Mouse (Mus musculus) forebrain, postnatal 0 days (tissue): ENCODE results near the gene Mtg1. TPM values are rescaled to one million over a fixed set of nuclear protein-coding genes. Genes with fewer than 3 reads are reported as not detected.

Experiments used
- ATAC-seq: fragments of 200-750 bp; cut with Nextera tagmentation; 2 replicates; pipeline ENCODE4 v1.8.0; 2017; ENCODE audit warnings: mild to moderate bottlenecking, moderate library complexity
- DNase-seq: peaks from one replicate; pipeline ENCODE4 v3.0.0-alpha.2; 2015
- H3K27ac ChIP-seq: fragments of 300-500 bp; sonication (generic); 2 replicates; pipeline ENCODE4 v1.5.1; 2014; ENCODE audit warnings: low read depth, mild to moderate bottlenecking, antibody characterized with exemption, low read length, moderate library complexity, mixed read lengths
- H3K27me3 ChIP-seq: fragments of 300-500 bp; sonication (generic); 2 replicates; pipeline ENCODE4 v1.6.1; 2014; ENCODE audit warnings: mild to moderate bottlenecking, low read length, mixed read lengths; ENCODE audit not compliant: insufficient read depth
- H3K36me3 ChIP-seq: fragments of 300-500 bp; sonication (generic); 2 replicates; pipeline ENCODE4 v1.6.1; 2014; ENCODE audit warnings: mild to moderate bottlenecking, moderate library complexity; ENCODE audit not compliant: insufficient read depth
- H3K4me1 ChIP-seq: fragments of 300-500 bp; sonication (generic); 2 replicates; pipeline ENCODE4 v1.6.1; 2014; ENCODE audit warnings: antibody characterized with exemption; ENCODE audit not compliant: insufficient read depth
- H3K4me2 ChIP-seq: fragments of 300-500 bp; sonication (generic); 2 replicates; pipeline ENCODE4 v1.6.1; 2014; ENCODE audit warnings: low read depth, mild to moderate bottlenecking, moderate library complexity
- H3K4me3 ChIP-seq: fragments of 300-500 bp; sonication (generic); 2 replicates; pipeline ENCODE4 v1.5.1; 2014; ENCODE audit warnings: low read depth, low read length, mixed read lengths
- H3K9ac ChIP-seq: fragments of 300-500 bp; sonication (generic); 2 replicates; pipeline ENCODE4 v1.6.1; 2014; ENCODE audit warnings: mild to moderate bottlenecking
- H3K9me3 ChIP-seq: fragments of 300-500 bp; sonication (generic); 2 replicates; pipeline ENCODE4 v1.6.1; 2016; ENCODE audit warnings: low read length
- CTCF ChIP-seq: sonication (generic); IDR thresholded peaks from 2 replicates; pipeline ENCODE4 v1.5.1; 2016; ENCODE audit warnings: antibody characterized with exemption, control low read depth, low read depth
- WGBS: fragments of 180-500 bp; shearing (Covaris S2); extraction: QIAGEN DNeasy Blood & Tissue Kit; methylation state at CpG from one replicate; pipeline ENCODE4 v1.1.7; 2014; 5-methylcytosine and 5-hydroxymethylcytosine counted together
- polyA plus RNA-seq: library from polyadenylated mRNA; unstranded; fragments of >200 nt; fragmentation: Nextera tagmentation; extraction: Ambion mirVana; gene quantifications from 2 replicates; pipeline ENCODE4 v1.2.1, GENCODE M21; 2015
- total RNA-seq: library from RNA; depleted of rRNA; stranded (reverse); fragments of >200 nt; gene quantifications from 2 replicates; pipeline ENCODE4 v1.2.3, GENCODE M21; 2014

Gene Mtg1
- total and polyA plus RNA-seq, 2 experiments from 2014 or later = 14.2 to 33.7 TPM

DNA sequence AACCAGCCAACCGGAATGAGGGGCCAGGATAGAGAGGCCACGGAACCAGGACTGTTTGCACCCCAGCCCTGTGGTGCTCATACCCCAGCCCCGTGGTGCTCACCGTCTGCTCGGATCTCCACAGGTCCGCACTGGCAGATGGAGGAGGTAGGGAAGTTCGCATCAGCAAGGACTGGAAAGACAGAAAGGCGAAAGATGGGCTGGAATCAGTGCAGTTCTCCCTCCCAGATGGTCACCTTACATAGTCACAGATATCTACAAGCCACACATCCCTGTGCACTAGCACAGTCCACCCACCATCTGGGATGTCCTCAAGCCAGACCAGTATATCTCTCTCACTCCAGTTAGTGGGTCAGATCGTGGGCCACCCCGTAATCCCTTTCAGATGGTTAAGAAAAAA is 35.9 kb upstream of the Mtg1 start:
- no peak for DNase-seq
- no peaks in the 10 kb centered on the region for H3K9me3 ChIP-seq
- no peak overlapping the region for H3K27ac ChIP-seq
- H3K4me1 ChIP-seq = no peaks in the 10 kb centered on the region
- peak overlapping the region; percentile 14; the same call in 1 of the 2 replicates for H3K9ac ChIP-seq
- no peaks in the 10 kb centered on the region for H3K27me3 ChIP-seq
- H3K36me3 ChIP-seq = peaks cover 12% of the 10 kb centered on the region; the same call in 1 of the 2 replicates
- TF ChIP-seq CTCF = no peak
- peak overlapping the region; percentile 34 for H3K4me3 ChIP-seq
- ATAC-seq = no peak
- peak overlapping the region; percentile 56 for H3K4me2 ChIP-seq
- 72% methylated on average over 10 of the region's 10 CpGs for WGBS

DNA sequence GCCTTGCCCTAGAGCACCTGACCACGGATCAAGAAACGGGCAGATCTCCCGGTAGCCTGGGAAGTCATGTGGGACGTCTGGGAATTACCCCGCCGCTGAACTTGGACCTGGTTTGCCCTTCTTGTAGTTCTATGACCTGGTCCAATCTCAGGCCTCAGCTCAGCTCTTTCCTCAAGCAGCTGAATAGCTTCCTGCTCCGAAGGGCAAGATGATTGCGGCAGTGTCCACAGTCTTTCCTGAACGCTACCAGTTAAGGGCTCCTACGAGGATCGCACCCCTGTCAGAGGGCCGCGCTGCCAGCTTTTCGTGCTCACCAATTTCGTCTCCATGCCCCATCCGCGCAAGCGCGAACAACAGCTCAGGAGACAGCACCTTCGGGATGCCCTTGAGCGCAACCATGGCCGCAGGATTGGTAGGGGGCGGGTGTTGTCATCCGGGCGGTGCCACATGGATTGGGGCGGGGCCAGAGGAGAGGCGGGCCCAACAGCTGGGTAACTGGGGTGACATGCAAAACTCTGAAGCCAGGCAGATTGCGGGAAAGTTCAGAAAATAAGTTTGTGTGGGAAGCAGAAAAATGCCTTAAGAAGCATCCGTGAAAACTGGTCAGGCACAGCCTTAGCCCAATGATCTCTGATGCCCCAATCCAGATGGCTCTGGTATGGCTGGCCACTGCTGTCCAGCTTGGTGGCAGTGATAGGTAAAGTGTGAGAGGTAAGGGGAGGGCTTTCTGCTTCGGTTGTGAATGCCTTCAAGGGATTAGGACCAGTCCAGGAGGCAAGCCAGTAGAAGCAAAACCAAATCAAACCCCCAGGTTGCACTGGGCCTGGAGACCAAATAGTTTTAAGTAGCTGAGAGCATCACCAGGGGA is 35.1 kb upstream of the Mtg1 start, which contains the start of gene Fuom:
Gene Fuom (minus strand): TSS at position 449 of the 868 bp plus-strand sequence.
- peaks cover 13% of the 10 kb centered on the region; the same call in 1 of the 2 replicates for H3K36me3 ChIP-seq
- H3K4me2 ChIP-seq = peak within 1 kb of the TSS; percentile 56
- H3K4me1 ChIP-seq = no peaks in the 10 kb centered on the region
- 1% methylated on average over 30 of the region's 30 CpGs for WGBS
- H3K27me3 ChIP-seq = no peaks in the 10 kb centered on the region
- peak; percentile 92 for ATAC-seq
- peak within 1 kb of the TSS; percentile 34 for H3K4me3 ChIP-seq
- no peak within 1 kb of the TSS for H3K27ac ChIP-seq
- peak; percentile 74 for DNase-seq
- H3K9ac ChIP-seq = peak within 1 kb of the TSS; percentile 49
- H3K9me3 ChIP-seq = no peaks in the 10 kb centered on the region
- no peak for TF ChIP-seq CTCF

DNA sequence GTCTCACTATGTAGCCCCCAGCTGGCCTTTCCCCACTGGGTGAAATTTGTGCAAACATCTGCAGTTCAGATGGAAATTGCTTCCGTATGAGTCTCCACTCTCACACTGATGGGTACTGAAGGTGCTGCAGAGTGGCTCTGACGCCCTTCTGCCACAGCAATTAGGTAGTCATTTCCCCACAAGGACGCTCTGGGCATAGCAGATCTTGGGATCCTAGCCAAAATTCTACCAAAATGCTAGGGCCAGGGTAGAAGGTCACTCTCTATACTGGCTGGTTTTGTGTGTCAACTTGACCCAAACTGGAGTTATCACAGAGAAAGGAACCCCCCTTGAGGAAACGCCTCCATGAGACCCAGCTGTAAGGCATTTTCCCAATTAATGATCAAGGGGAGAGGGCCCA is 33.4 kb upstream of the Mtg1 start:
- Histone ChIP-seq H3K4me3 (no peak overlapping the region), H3K4me2 (no peak overlapping the region), H3K9me3 (no peaks in the 10 kb centered on the region), H3K4me1 (no peaks in the 10 kb centered on the region), H3K27me3 (no peaks in the 10 kb centered on the region), H3K27ac (no peak overlapping the region), H3K36me3 (peaks cover 30% of the 10 kb centered on the region), H3K9ac (no peak overlapping the region)
- ATAC-seq = no peak
- no peak for TF ChIP-seq CTCF
- 74% methylated on average over 4 of the region's 4 CpGs for WGBS
- no peak for DNase-seq

DNA sequence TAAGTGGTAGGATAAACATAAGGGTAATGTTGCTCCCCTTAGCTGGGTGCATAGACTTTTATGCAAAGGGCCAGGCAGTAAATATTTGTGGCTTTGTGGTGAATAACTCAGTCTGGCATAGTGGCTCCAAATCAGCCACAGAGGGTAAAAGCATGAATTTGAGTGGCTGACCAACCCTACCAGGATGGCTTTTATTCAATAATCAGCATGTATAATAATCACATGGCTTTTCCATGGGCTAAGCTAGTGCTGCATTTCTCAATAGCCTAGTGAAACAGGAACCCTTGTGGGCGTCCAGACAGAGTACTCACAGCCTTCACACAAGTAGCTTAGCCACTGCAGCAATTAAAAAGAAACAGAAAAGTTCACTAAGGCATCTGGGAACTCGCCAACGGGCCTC is 25.4 kb upstream of the Mtg1 start:
- no peak overlapping the region for H3K4me2 ChIP-seq
- no peak overlapping the region for H3K4me3 ChIP-seq
- H3K27me3 ChIP-seq = no peaks in the 10 kb centered on the region
- peaks cover under 1% of the 10 kb centered on the region; the same call in 1 of the 2 replicates for H3K4me1 ChIP-seq
- no peak for ATAC-seq
- peaks cover 49% of the 10 kb centered on the region for H3K36me3 ChIP-seq
- no peak overlapping the region for H3K27ac ChIP-seq
- H3K9me3 ChIP-seq = no peaks in the 10 kb centered on the region
- no peak overlapping the region for H3K9ac ChIP-seq
- DNase-seq = no peak
- TF ChIP-seq CTCF = no peak
- WGBS = 56% methylated on average over 3 of the region's 3 CpGs

DNA sequence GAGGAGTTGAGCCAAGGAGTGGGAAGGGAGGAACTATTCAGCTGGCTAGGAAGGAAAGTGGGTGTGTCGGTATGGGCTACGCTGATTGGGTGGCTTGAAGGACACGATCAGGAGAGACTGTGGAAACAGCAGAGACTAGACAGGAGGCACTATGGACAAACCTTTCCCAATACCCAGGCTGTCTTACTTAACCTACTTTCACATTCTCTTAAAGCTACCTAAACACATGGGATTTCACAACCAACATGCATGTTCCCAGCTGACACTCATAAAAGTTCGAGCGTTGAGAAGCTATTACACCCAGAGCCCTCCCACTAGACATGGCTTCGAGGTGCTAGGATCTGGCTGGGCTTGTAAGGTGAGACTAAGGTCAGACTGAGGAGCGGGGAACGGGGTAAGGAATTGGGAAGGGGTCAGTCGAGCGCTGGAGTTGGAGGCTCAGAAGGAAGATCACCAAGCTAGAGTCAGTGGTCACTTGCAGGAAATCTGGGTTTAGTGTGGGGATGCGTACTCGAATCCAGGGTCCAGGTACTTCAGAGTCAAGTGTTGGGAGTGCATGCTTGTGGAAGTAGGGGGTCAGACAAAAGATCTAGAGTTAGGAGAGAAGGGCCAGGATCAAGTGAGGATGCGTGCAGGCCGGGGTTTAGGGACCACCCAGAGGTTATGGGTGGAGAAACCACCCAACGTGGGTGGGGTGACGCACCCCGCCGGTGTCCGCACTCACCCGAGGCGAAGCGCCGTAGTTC is 21.6 kb upstream of the Mtg1 start, which contains the start of gene Paox:
Gene Paox (plus strand): TSS at position 217 of the 746 bp plus-strand sequence.
- Histone ChIP-seq H3K9me3 (no peaks in the 10 kb centered on the region), H3K4me2 (peak within 1 kb of the TSS; percentile 76), H3K27me3 (no peaks in the 10 kb centered on the region), H3K9ac (peak within 1 kb of the TSS; percentile 81), H3K27ac (peak within 1 kb of the TSS; percentile 68), H3K4me3 (peak within 1 kb of the TSS; percentile 67), H3K4me1 (peaks cover 4% of the 10 kb centered on the region; the same call in 1 of the 2 replicates), H3K36me3 (peaks cover 15% of the 10 kb centered on the region)
- ATAC-seq (peak; percentile 79), DNase-seq (peak; percentile 71)
- WGBS = 2% methylated on average over 23 of the region's 23 CpGs
- peak; percentile 18; the same call in 1 of the 2 replicates for TF ChIP-seq CTCF

DNA sequence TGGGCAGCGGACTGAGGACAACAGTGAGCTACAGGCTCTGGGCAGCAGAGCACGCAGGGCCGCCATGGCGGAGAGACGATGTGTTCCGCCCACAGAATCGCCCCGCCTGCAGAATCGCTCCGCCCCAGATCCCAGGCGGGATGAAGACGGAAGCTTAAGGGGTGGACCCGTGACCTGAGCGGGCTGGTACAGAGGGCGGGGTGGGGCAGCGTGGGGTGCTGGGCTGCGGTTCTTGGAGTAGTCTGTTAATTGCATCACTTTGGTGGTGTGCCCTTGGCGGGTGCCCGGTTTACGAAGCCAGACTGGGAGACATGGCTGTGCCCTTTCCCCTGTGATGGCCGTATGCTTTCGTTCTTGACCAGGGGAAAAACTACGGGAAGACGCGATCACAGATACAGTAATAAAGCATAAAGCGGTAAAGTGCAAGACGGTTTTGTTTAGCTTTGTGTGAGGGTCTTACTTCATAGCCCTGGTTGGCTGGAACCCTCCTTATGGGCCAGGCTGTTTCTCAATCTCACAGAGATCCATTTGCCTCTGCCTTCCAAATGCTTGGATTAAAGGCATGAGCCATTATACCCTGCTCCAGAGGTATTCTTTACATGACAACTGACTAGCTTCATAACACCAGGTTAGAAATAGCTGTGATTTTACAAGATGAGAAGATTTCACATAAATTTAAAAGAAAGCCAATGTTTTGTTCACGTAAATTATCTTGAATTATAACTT is 20.9 kb upstream of the Mtg1 start, which contains the start of gene Echs1:
Gene Echs1 (minus strand): TSS at position 148 of the 726 bp plus-strand sequence.
- peak within 1 kb of the TSS; percentile 67 for H3K4me3 ChIP-seq
- peak within 1 kb of the TSS; percentile 81 for H3K9ac ChIP-seq
- peaks cover 4% of the 10 kb centered on the region; the same call in 1 of the 2 replicates for H3K4me1 ChIP-seq
- H3K9me3 ChIP-seq = no peaks in the 10 kb centered on the region
- ATAC-seq (peak; percentile 96), DNase-seq (peak; percentile 81)
- H3K27ac ChIP-seq = peak within 1 kb of the TSS; percentile 68
- 4% methylated on average over 28 of the region's 28 CpGs for WGBS
- peaks cover 10% of the 10 kb centered on the region for H3K36me3 ChIP-seq
- peak within 1 kb of the TSS; percentile 76 for H3K4me2 ChIP-seq
- no peak for TF ChIP-seq CTCF
- no peaks in the 10 kb centered on the region for H3K27me3 ChIP-seq
